Mouse (Mus musculus): Measurements from ENCODE around the gene Rem1.

The Rem1 gene

GRCm38 (mm10) chr2:152626774-152627591 lies at the start of gene Rem1:
Gene Rem1 (plus strand): TSS chr2:152626951.
- DNase-seq (ENCODE audit: low spot score in 2 of 2) = no peak

- DNase-seq (ENCODE audit: low spot score in 2 of 2) = no peak
These were observed 46.6 kb upstream of the Rem1 start, which contains the start of gene Defb19 for GRCm38 (mm10) chr2:152580107-152580506. Gene Defb19 (minus strand): TSS chr2:152580312.

- DNase-seq (ENCODE audit: low spot score in 2 of 2) = no peak
These were observed 46.1 kb upstream of the Rem1 start for GRCm38 (mm10) chr2:152580612-152581011.

GRCm38 (mm10) chr2:152586926-152587560 lies 39.7 kb upstream of the Rem1 start:
- no peak for DNase-seq (ENCODE audit: low spot score in 2 of 2)

GRCm38 (mm10) chr2:152588450-152588849 lies 38.3 kb upstream of the Rem1 start:
- DNase-seq (ENCODE audit: low spot score in 2 of 2) = no peak

- DNase-seq (ENCODE audit: low spot score in 2 of 2) = no peak
These were observed 37.7 kb upstream of the Rem1 start for GRCm38 (mm10) chr2:152589021-152589420.

- no peak for DNase-seq (ENCODE audit: low spot score in 2 of 2)
These were observed 27.5 kb upstream of the Rem1 start, which contains the start of gene Defb45 for GRCm38 (mm10) chr2:152599299-152599698. Gene Defb45 (minus strand): TSS chr2:152599399.

- no peak for DNase-seq (ENCODE audit: low spot score in 2 of 2)
These were observed 26.7 kb upstream of the Rem1 start for GRCm38 (mm10) chr2:152600076-152600475.

- no peak for DNase-seq (ENCODE audit: low spot score in 2 of 2)
These were observed 25.3 kb upstream of the Rem1 start for GRCm38 (mm10) chr2:152601275-152601960.

GRCm38 (mm10) chr2:152604057-152604456 lies 22.7 kb upstream of the Rem1 start, which contains the start of gene Defb36:
Gene Defb36 (plus strand): TSS chr2:152604327.
- peak in 1 of 2 experiments; percentile 30 for DNase-seq (ENCODE audit: low spot score in 2 of 2)

- DNase-seq (ENCODE audit: low spot score in 2 of 2) = no peak
These were observed 19.0 kb upstream of the Rem1 start for GRCm38 (mm10) chr2:152607746-152608145.

GRCm38 (mm10) chr2:152608719-152609118 lies 18.0 kb upstream of the Rem1 start:
- no peak for DNase-seq (ENCODE audit: low spot score in 2 of 2)

GRCm38 (mm10) chr2:152612193-152612592 lies 14.6 kb upstream of the Rem1 start:
- no peak for DNase-seq (ENCODE audit: low spot score in 2 of 2)

GRCm38 (mm10) chr2:152615563-152615962 lies 11.2 kb upstream of the Rem1 start:
- DNase-seq (ENCODE audit: low spot score in 2 of 2) = peak in 1 of 2 experiments; percentile 64

GRCm38 (mm10) chr2:152616470-152616869 lies 10.3 kb upstream of the Rem1 start:
- no peak for DNase-seq (ENCODE audit: low spot score in 2 of 2)

GRCm38 (mm10) chr2:152617374-152617773 lies 9.4 kb upstream of the Rem1 start:
- DNase-seq (ENCODE audit: low spot score in 2 of 2) = no peak

GRCm38 (mm10) chr2:152620367-152621134 lies 6.2 kb upstream of the Rem1 start:
- DNase-seq (ENCODE audit: low spot score in 2 of 2) = peak in 1 of 2 experiments; percentile 19

GRCm38 (mm10) chr2:152622151-152622550 lies 4.6 kb upstream of the Rem1 start:
- DNase-seq (ENCODE audit: low spot score in 2 of 2) = no peak

- DNase-seq (ENCODE audit: low spot score in 2 of 2) = no peak
These were observed 3.8 kb upstream of the Rem1 start, which contains the start of gene Defb25 for GRCm38 (mm10) chr2:152622953-152623352. Gene Defb25 (minus strand): TSS chr2:152623053.

GRCm38 (mm10) chr2:152624566-152624965 lies 2.2 kb upstream of the Rem1 start:
- no peak for DNase-seq (ENCODE audit: low spot score in 2 of 2)

- no peak for DNase-seq (ENCODE audit: low spot score in 2 of 2)
These were observed 1.5 kb upstream of the Rem1 start for GRCm38 (mm10) chr2:152625256-152625655.

Measured in left cerebral cortex, adult 9 months (tissue).